Mouse (Mus musculus) myocyte (in vitro differentiated cells): ENCODE measurements around the gene Abhd2. TPM values are rescaled to one million over a fixed set of nuclear protein-coding genes. Genes with fewer than 3 reads are reported as not detected.

Experiments used
- H3K27me3 ChIP-seq: one replicate; pipeline ENCODE4 v1.6.1; 2011; ENCODE audit not compliant: control insufficient read depth, insufficient read depth, insufficient read length
- H3K36me3 ChIP-seq: one replicate; pipeline ENCODE4 v1.6.1; 2011; ENCODE audit not compliant: control insufficient read depth, insufficient read depth
- H3K4me2 ChIP-seq: one replicate; pipeline ENCODE4 v1.6.1; 2011; ENCODE audit warnings: low read depth, control low read depth
- H3K4me3 ChIP-seq: one replicate; pipeline ENCODE4 v1.5.1; 2011; ENCODE audit warnings: mild to moderate bottlenecking, control low read depth, moderate library complexity
- H3K79me2 ChIP-seq: one replicate; pipeline ENCODE4 v1.6.1; 2011; ENCODE audit not compliant: control insufficient read depth, insufficient read depth
- H3ac ChIP-seq: one replicate; pipeline ENCODE4 v1.6.1; 2011; ENCODE audit not compliant: control insufficient read depth, insufficient read length
- CEBPB ChIP-seq: IDR thresholded peaks from 2 replicates; pipeline ENCODE4 v1.6.1; 2011; ENCODE audit warnings: mild to moderate bottlenecking, moderate library complexity; ENCODE audit not compliant: poor library complexity, insufficient read depth, severe bottlenecking
- E2F4 ChIP-seq: IDR thresholded peaks from one replicate; pipeline ENCODE4 v1.6.1; 2011; ENCODE audit warnings: mild to moderate bottlenecking, control low read depth, moderate library complexity; ENCODE audit not compliant: insufficient read depth
- MAX ChIP-seq: IDR thresholded peaks from one replicate; pipeline ENCODE4 v1.6.1; 2011; ENCODE audit warnings: low read depth, mild to moderate bottlenecking, control low read depth
- MYOD1 ChIP-seq, 3 experiments: IDR thresholded peaks; one replicate each; pipeline ENCODE4 v1.6.1; 2011; ENCODE audit warnings: control low read depth in 2 of 3, low read depth in 2 of 3, mild to moderate bottlenecking in 2 of 3, moderate library complexity in 1 of 3; ENCODE audit not compliant: insufficient read length in 2 of 3, control insufficient read depth in 1 of 3
- MYOG ChIP-seq, 3 experiments: IDR thresholded peaks; one replicate each; pipeline ENCODE4 v1.6.1; 2011; ENCODE audit warnings: control low read depth in 2 of 3, low read depth in 2 of 3, mild to moderate bottlenecking in 2 of 3; ENCODE audit not compliant: insufficient read length in 2 of 3, control insufficient read depth in 1 of 3, insufficient read depth in 1 of 3
- POLR2A ChIP-seq: IDR thresholded peaks from one replicate; pipeline ENCODE4 v1.6.1; 2011; ENCODE audit warnings: low read depth, mild to moderate bottlenecking, control low read depth, moderate library complexity; ENCODE audit not compliant: insufficient read length
- POLR2AphosphoS2 ChIP-seq: IDR thresholded peaks from one replicate; pipeline ENCODE4 v1.6.1; 2011; ENCODE audit warnings: low read depth, control low read depth; ENCODE audit not compliant: insufficient read length
- REST ChIP-seq: IDR thresholded peaks from one replicate; pipeline ENCODE4 v1.6.1; 2011; ENCODE audit warnings: mild to moderate bottlenecking, control low read depth, moderate library complexity; ENCODE audit not compliant: insufficient read depth, insufficient read length
- SRF ChIP-seq: IDR thresholded peaks from one replicate; pipeline ENCODE4 v1.6.1; 2011; ENCODE audit warnings: low read depth; ENCODE audit not compliant: control insufficient read depth, insufficient read length
- TCF12 ChIP-seq: IDR thresholded peaks from one replicate; pipeline ENCODE4 v1.6.1; 2011; ENCODE audit warnings: mild to moderate bottlenecking, control low read depth; ENCODE audit not compliant: poor library complexity, insufficient read depth, severe bottlenecking
- TCF3 ChIP-seq: IDR thresholded peaks from one replicate; pipeline ENCODE4 v1.6.1; 2011; ENCODE audit warnings: low read depth, control low read depth; ENCODE audit not compliant: insufficient read length
- USF1 ChIP-seq: IDR thresholded peaks from one replicate; pipeline ENCODE4 v1.6.1; 2011; ENCODE audit warnings: low read depth, mild to moderate bottlenecking, control low read depth, moderate library complexity
- polyA plus RNA-seq: library from polyadenylated mRNA; unstranded; fragments of >200 nt; fragmentation: generic; extraction: Trizol; gene quantifications from one replicate; pipeline ENCODE4 v1.2.1, GENCODE M21; 2012; ENCODE audit warnings: missing spikeins

Abhd2 gene
- polyA plus RNA-seq, 1 experiment: 16.9 TPM

- no peak overlapping the region for H3ac ChIP-seq
- no peak overlapping the region for H3K4me3 ChIP-seq
- TF ChIP-seq TCF12 (peak; percentile 31), E2F4 (no peak), USF1 (no peak), POLR2AphosphoS2 (no peak), POLR2A (no peak), MYOG (IDR thresholded peaks at IDR 0.05; ENCODE audit: control insufficient read depth in 1 of 3, insufficient read depth in 1 of 3, insufficient read length in 2 of 3, low read depth in 2 of 3) (peak in 1 of 3 experiments; percentile 31), TCF3 (no peak), MYOD1 (IDR thresholded peaks at IDR 0.05; ENCODE audit: control insufficient read depth in 1 of 3, insufficient read length in 2 of 3, low read depth in 2 of 3) (peak in 2 of 3 experiments; percentile 92 to 93), REST (no peak), MAX (no peak), CEBPB (no peak), SRF (no peak)
- no peaks in the 10 kb centered on the region for H3K36me3 ChIP-seq
- H3K4me2 ChIP-seq: no peak overlapping the region
- H3K27me3 ChIP-seq: no peaks in the 10 kb centered on the region
- H3K79me2 ChIP-seq: no peaks in the 10 kb centered on the region
Measured at GRCm38 (mm10) chr7:79263776-79264175, 9.2 kb upstream of the Abhd2 start.

- no peak overlapping the region for H3K4me3 ChIP-seq
- TF ChIP-seq MAX (no peak), POLR2A (no peak), POLR2AphosphoS2 (no peak), TCF3 (no peak), REST (no peak), USF1 (no peak), E2F4 (no peak), MYOG (IDR thresholded peaks at IDR 0.05; ENCODE audit: control insufficient read depth in 1 of 3, insufficient read depth in 1 of 3, insufficient read length in 2 of 3, low read depth in 2 of 3) (no peak)
- no peaks in the 10 kb centered on the region for H3K36me3 ChIP-seq
- no peak overlapping the region for H3K4me2 ChIP-seq
- H3ac ChIP-seq: no peak overlapping the region
- H3K27me3 ChIP-seq: no peaks in the 10 kb centered on the region
- no peaks in the 10 kb centered on the region for H3K79me2 ChIP-seq
Measured at GRCm38 (mm10) chr7:79266228-79266627, 6.8 kb upstream of the Abhd2 start.

DNA sequence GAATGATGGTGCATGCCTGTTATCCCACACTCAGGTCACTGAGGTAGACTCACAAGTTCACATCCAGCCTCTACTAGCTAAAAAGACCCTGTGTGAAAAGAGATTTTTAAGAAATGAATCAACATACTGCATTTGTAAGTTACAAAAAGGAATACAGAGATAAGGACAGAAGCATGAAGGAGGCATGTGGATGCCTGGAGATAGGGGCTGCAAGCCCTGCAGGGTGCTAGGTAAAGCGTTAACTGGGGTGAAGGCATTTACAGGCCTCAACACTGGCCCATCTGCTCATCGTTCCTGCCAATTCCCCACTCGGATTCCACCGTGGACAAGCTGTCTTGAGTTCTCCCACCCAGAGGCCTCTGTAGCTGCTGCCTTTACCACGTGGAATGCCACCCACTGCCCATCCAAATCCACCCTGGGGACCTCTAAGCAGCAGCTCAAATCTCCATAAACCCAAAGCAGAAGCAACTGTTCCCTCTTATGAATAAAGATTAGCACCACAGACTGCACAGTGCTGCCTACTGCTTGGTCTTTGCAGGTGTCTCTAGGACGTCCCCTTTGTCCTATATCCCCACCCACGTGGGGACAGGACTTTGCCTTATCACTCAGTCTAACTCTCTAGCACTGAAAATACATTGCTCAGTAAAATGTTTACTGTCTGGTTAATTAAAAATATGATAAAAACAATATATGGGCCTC is 5.2 kb upstream of the Abhd2 start:
- H3ac ChIP-seq: no peak overlapping the region
- no peaks in the 10 kb centered on the region for H3K79me2 ChIP-seq
- H3K36me3 ChIP-seq: no peaks in the 10 kb centered on the region
- H3K4me2 ChIP-seq: no peak overlapping the region
- H3K27me3 ChIP-seq: no peaks in the 10 kb centered on the region
- TF ChIP-seq POLR2AphosphoS2 (no peak), REST (no peak), MAX (no peak), CEBPB (no peak), TCF3 (no peak), E2F4 (no peak), POLR2A (no peak), USF1 (no peak), MYOG (IDR thresholded peaks at IDR 0.05; ENCODE audit: control insufficient read depth in 1 of 3, insufficient read depth in 1 of 3, insufficient read length in 2 of 3, low read depth in 2 of 3) (no peak), SRF (no peak), TCF12 (no peak), MYOD1 (IDR thresholded peaks at IDR 0.05; ENCODE audit: control insufficient read depth in 1 of 3, insufficient read length in 2 of 3, low read depth in 2 of 3) (no peak)
- H3K4me3 ChIP-seq: no peak overlapping the region

DNA sequence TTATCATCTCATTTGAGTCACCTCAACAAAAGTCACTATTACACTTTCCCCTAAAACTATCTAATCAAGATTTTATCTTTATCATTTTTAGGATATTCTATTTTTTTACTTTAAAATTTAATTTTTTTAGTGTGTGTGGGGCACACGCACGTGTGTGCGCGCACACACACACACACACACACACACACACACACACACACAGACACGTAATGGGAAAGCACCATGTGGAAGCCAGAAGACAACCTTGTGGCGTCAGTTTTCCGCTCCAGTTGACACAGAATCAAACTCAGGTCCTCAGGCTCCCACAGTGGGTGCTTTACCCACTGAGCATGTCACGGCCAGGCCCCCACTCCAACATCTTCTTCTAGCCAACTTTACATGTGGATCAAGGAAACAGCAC is 4.1 kb upstream of the Abhd2 start:
- TF ChIP-seq SRF (no peak), CEBPB (no peak), POLR2AphosphoS2 (no peak), E2F4 (no peak), REST (no peak), TCF3 (no peak), POLR2A (no peak), MYOD1 (IDR thresholded peaks at IDR 0.05; ENCODE audit: control insufficient read depth in 1 of 3, insufficient read length in 2 of 3, low read depth in 2 of 3) (no peak), TCF12 (no peak), MYOG (IDR thresholded peaks at IDR 0.05; ENCODE audit: control insufficient read depth in 1 of 3, insufficient read depth in 1 of 3, insufficient read length in 2 of 3, low read depth in 2 of 3) (no peak), USF1 (no peak), MAX (no peak)
- no peak overlapping the region for H3K4me2 ChIP-seq
- no peaks in the 10 kb centered on the region for H3K36me3 ChIP-seq
- H3K27me3 ChIP-seq: no peaks in the 10 kb centered on the region
- peaks cover 6% of the 10 kb centered on the region for H3K79me2 ChIP-seq
- H3K4me3 ChIP-seq: no peak overlapping the region
- no peak overlapping the region for H3ac ChIP-seq

- peaks cover 12% of the 10 kb centered on the region for H3K79me2 ChIP-seq
- no peak for TF ChIP-seq USF1
- TF ChIP-seq POLR2A: no peak
- no peaks in the 10 kb centered on the region for H3K27me3 ChIP-seq
- no peak overlapping the region for H3ac ChIP-seq
- H3K36me3 ChIP-seq: no peaks in the 10 kb centered on the region
- H3K4me3 ChIP-seq: no peak overlapping the region
- H3K4me2 ChIP-seq: peak overlapping the region; percentile 45
Measured at GRCm38 (mm10) chr7:79269411-79269810, 3.6 kb upstream of the Abhd2 start.
